Mouse (Mus musculus) liver, embryonic 14.5 days (tissue): Measurements from ENCODE around the gene Hypm.

Experiments
- CTCF ChIP-seq: IDR thresholded peaks from 2 replicates; pipeline ENCODE4 v1.5.1; 2016; ENCODE audit warnings: antibody characterized with exemption, low read depth, control low read depth
- EP300 ChIP-seq: IDR thresholded peaks from 2 replicates; pipeline ENCODE4 v1.6.1; 2016; ENCODE audit warnings: antibody characterized with exemption, low read depth

DNA sequence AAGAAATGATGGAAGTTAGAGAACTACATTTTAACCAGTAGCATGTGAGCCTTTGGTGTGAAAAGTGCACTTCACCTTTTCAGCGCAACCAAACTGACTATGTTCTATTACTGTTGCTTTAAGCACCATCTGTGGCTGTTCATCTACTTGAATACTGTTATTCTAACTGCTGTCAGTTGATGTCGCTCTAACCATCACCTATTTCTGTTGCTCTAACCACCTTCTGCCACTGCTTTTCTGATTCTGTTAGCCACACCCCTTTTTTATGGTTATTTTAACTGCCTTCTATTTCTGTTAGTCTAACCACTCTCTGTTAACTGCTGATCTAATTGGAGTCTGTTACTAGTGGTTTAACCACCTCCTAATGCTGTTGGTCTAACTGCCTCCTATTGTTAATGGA lies 11.9 kb upstream of the Hypm start:
- TF ChIP-seq CTCF (no peak), EP300 (no peak)
